Mouse (Mus musculus): Measurements from ENCODE around the gene Tax1bp3. TPM values are rescaled to one million over a fixed set of nuclear protein-coding genes. Genes with fewer than 3 reads are reported as not detected.

Tax1bp3 gene
- polyA plus RNA-seq, 1 experiment from 2014 or later = 227 TPM

- H3K9ac ChIP-seq (ENCODE audit: low read depth, low read length) = peak within 1 kb of the TSS; percentile 66
- DNase-seq (ENCODE audit: low spot score) = peak; percentile 98
- H3K27me3 ChIP-seq (ENCODE audit: insufficient read depth, low read length) = no peaks in the 10 kb centered on the region
- peak; percentile 97 for ATAC-seq (replicated peaks; ENCODE audit: low FRiP score, low read depth)
- TF ChIP-seq CTCF (IDR thresholded peaks at IDR 0.05; ENCODE audit: low read depth) = peak; percentile 26; the same call in 1 of the 2 replicates
- H3K36me3 ChIP-seq (ENCODE audit: insufficient read depth, low read length) = 0 out of 2 replicates have a peak, but pooled peaks cover 9% of the 10 kb centered on the region
- H3K9me3 ChIP-seq (replicated peaks; ENCODE audit: low read length) = no peaks in the 10 kb centered on the region
- peak within 1 kb of the TSS; percentile 69 for H3K4me2 ChIP-seq (ENCODE audit: low read length)
- WGBS = under 1% methylated on average over 32 of the region's 32 CpGs
- no peak within 1 kb of the TSS for H3K27ac ChIP-seq
- H3K4me3 ChIP-seq (replicated peaks; ENCODE audit: low read depth, low read length) = peak within 1 kb of the TSS; percentile 59
- H3K4me1 ChIP-seq (replicated peaks; ENCODE audit: insufficient read depth, low read length) = no peaks in the 10 kb centered on the region
These were observed 22.4 kb downstream of the Tax1bp3 start, which contains the start of gene Shpk for GRCm38 (mm10) chr11:73199230-73199712. Gene Shpk, plus strand, starts transcription at chr11:73199460.

GRCm38 (mm10) chr11:73199879-73200278, 23.0 kb downstream of the Tax1bp3 start:
- no peak for TF ChIP-seq CTCF (IDR thresholded peaks at IDR 0.05; ENCODE audit: low read depth)
- peak overlapping the region; percentile 59 for H3K4me3 ChIP-seq (replicated peaks; ENCODE audit: low read depth, low read length)
- ATAC-seq (replicated peaks; ENCODE audit: low FRiP score, low read depth) = no peak
- no peaks in the 10 kb centered on the region for H3K4me1 ChIP-seq (replicated peaks; ENCODE audit: insufficient read depth, low read length)
- WGBS = 1% methylated on average over 12 of the region's 12 CpGs
- no peaks in the 10 kb centered on the region for H3K27me3 ChIP-seq (ENCODE audit: insufficient read depth, low read length)
- no peak for DNase-seq (ENCODE audit: low spot score)
- no peaks in the 10 kb centered on the region for H3K9me3 ChIP-seq (replicated peaks; ENCODE audit: low read length)
- H3K9ac ChIP-seq (ENCODE audit: low read depth, low read length) = peak overlapping the region; percentile 66
- H3K4me2 ChIP-seq (ENCODE audit: low read length) = peak overlapping the region; percentile 69
- 0 out of 2 replicates have a peak, but pooled peaks cover 9% of the 10 kb centered on the region for H3K36me3 ChIP-seq (ENCODE audit: insufficient read depth, low read length)
- H3K27ac ChIP-seq = no peak overlapping the region

GRCm38 (mm10) chr11:73201021-73201420, 24.1 kb downstream of the Tax1bp3 start:
- Histone ChIP-seq H3K9me3 (replicated peaks; ENCODE audit: low read length) (no peaks in the 10 kb centered on the region), H3K27me3 (ENCODE audit: insufficient read depth, low read length) (no peaks in the 10 kb centered on the region), H3K27ac (no peak overlapping the region), H3K4me3 (replicated peaks; ENCODE audit: low read depth, low read length) (no peak overlapping the region), H3K4me2 (ENCODE audit: low read length) (no peak overlapping the region), H3K4me1 (replicated peaks; ENCODE audit: insufficient read depth, low read length) (no peaks in the 10 kb centered on the region), H3K36me3 (ENCODE audit: insufficient read depth, low read length) (0 out of 2 replicates have a peak, but pooled peaks cover under 1% of the 10 kb centered on the region), H3K9ac (ENCODE audit: low read depth, low read length) (no peak overlapping the region)
- DNase-seq (ENCODE audit: low spot score) (no peak), ATAC-seq (replicated peaks; ENCODE audit: low FRiP score, low read depth) (no peak)
- WGBS = 76% methylated on average over 2 of the region's 2 CpGs
- no peak for TF ChIP-seq CTCF (IDR thresholded peaks at IDR 0.05; ENCODE audit: low read depth)

GRCm38 (mm10) chr11:73201597-73201996, 24.7 kb downstream of the Tax1bp3 start:
- DNase-seq (ENCODE audit: low spot score) = peak; percentile 36
- 34% methylated on average over 4 of the region's 4 CpGs for WGBS
- H3K4me1 ChIP-seq (replicated peaks; ENCODE audit: insufficient read depth, low read length) = no peaks in the 10 kb centered on the region
- H3K4me2 ChIP-seq (ENCODE audit: low read length) = no peak overlapping the region
- no peak overlapping the region for H3K9ac ChIP-seq (ENCODE audit: low read depth, low read length)
- no peaks in the 10 kb centered on the region for H3K27me3 ChIP-seq (ENCODE audit: insufficient read depth, low read length)
- no peak overlapping the region for H3K4me3 ChIP-seq (replicated peaks; ENCODE audit: low read depth, low read length)
- no peak overlapping the region for H3K27ac ChIP-seq
- peak; percentile 51; the same call in 1 of the 2 replicates for TF ChIP-seq CTCF (IDR thresholded peaks at IDR 0.05; ENCODE audit: low read depth)
- H3K9me3 ChIP-seq (replicated peaks; ENCODE audit: low read length) = no peaks in the 10 kb centered on the region
- no peaks in the 10 kb centered on the region for H3K36me3 ChIP-seq (ENCODE audit: insufficient read depth, low read length)
- no peak for ATAC-seq (replicated peaks; ENCODE audit: low FRiP score, low read depth)

GRCm38 (mm10) chr11:73203895-73204294, 27.0 kb downstream of the Tax1bp3 start:
- ATAC-seq (replicated peaks; ENCODE audit: low FRiP score, low read depth) (no peak), DNase-seq (ENCODE audit: low spot score) (no peak)
- Histone ChIP-seq H3K27ac (no peak overlapping the region), H3K4me2 (ENCODE audit: low read length) (no peak overlapping the region), H3K4me1 (replicated peaks; ENCODE audit: insufficient read depth, low read length) (no peaks in the 10 kb centered on the region), H3K4me3 (replicated peaks; ENCODE audit: low read depth, low read length) (no peak overlapping the region), H3K27me3 (ENCODE audit: insufficient read depth, low read length) (no peaks in the 10 kb centered on the region), H3K36me3 (ENCODE audit: insufficient read depth, low read length) (no peaks in the 10 kb centered on the region), H3K9me3 (replicated peaks; ENCODE audit: low read length) (no peaks in the 10 kb centered on the region), H3K9ac (ENCODE audit: low read depth, low read length) (no peak overlapping the region)
- 88% methylated on average over 8 of the region's 8 CpGs for WGBS
- no peak for TF ChIP-seq CTCF (IDR thresholded peaks at IDR 0.05; ENCODE audit: low read depth)

GRCm38 (mm10) chr11:73205194-73205593, 28.3 kb downstream of the Tax1bp3 start:
- 14% methylated on average over 7 of the region's 7 CpGs for WGBS
- H3K4me2 ChIP-seq (ENCODE audit: low read length) = no peak overlapping the region
- ATAC-seq (replicated peaks; ENCODE audit: low FRiP score, low read depth) (no peak), DNase-seq (ENCODE audit: low spot score) (no peak)
- no peaks in the 10 kb centered on the region for H3K9me3 ChIP-seq (replicated peaks; ENCODE audit: low read length)
- no peaks in the 10 kb centered on the region for H3K27me3 ChIP-seq (ENCODE audit: insufficient read depth, low read length)
- H3K4me1 ChIP-seq (replicated peaks; ENCODE audit: insufficient read depth, low read length) = no peaks in the 10 kb centered on the region
- no peak overlapping the region for H3K27ac ChIP-seq
- no peak overlapping the region for H3K4me3 ChIP-seq (replicated peaks; ENCODE audit: low read depth, low read length)
- H3K9ac ChIP-seq (ENCODE audit: low read depth, low read length) = no peak overlapping the region
- no peaks in the 10 kb centered on the region for H3K36me3 ChIP-seq (ENCODE audit: insufficient read depth, low read length)
- TF ChIP-seq CTCF (IDR thresholded peaks at IDR 0.05; ENCODE audit: low read depth) = no peak

- H3K27ac ChIP-seq = no peak overlapping the region
- H3K36me3 ChIP-seq (ENCODE audit: insufficient read depth, low read length) = no peaks in the 10 kb centered on the region
- H3K4me1 ChIP-seq (replicated peaks; ENCODE audit: insufficient read depth, low read length) = no peaks in the 10 kb centered on the region
- no peak for ATAC-seq (replicated peaks; ENCODE audit: low FRiP score, low read depth)
- no peak overlapping the region for H3K4me3 ChIP-seq (replicated peaks; ENCODE audit: low read depth, low read length)
- no peak overlapping the region for H3K4me2 ChIP-seq (ENCODE audit: low read length)
- H3K9ac ChIP-seq (ENCODE audit: low read depth, low read length) = no peak overlapping the region
- no peaks in the 10 kb centered on the region for H3K27me3 ChIP-seq (ENCODE audit: insufficient read depth, low read length)
- WGBS = 86% methylated on average over 2 of the region's 2 CpGs
- no peak for DNase-seq (ENCODE audit: low spot score)
- TF ChIP-seq CTCF (IDR thresholded peaks at IDR 0.05; ENCODE audit: low read depth) = peak; percentile 44; the same call in 1 of the 2 replicates
- H3K9me3 ChIP-seq (replicated peaks; ENCODE audit: low read length) = no peaks in the 10 kb centered on the region
These were observed 30.7 kb downstream of the Tax1bp3 start for GRCm38 (mm10) chr11:73207621-73208020.
